Mouse (Mus musculus): ENCODE results near the gene Srcap. TPM values are rescaled to one million over a fixed set of nuclear protein-coding genes. Genes with fewer than 3 reads are reported as not detected.
"Not testable (repeated sequence)": the region's sequence is repeated elsewhere in the genome, so short reads cannot be mapped to it uniquely, and the experiment has no call there.

Srcap gene
- 21.4 and 37.2 TPM in 2 replicates for polyA plus RNA-seq (2012; rRNA removed)
- polyA plus RNA-seq (2014; fragmentation: Nextera tagmentation; extraction: Ambion mirVana): 44.1 and 54.8 TPM in 2 replicates

DNA sequence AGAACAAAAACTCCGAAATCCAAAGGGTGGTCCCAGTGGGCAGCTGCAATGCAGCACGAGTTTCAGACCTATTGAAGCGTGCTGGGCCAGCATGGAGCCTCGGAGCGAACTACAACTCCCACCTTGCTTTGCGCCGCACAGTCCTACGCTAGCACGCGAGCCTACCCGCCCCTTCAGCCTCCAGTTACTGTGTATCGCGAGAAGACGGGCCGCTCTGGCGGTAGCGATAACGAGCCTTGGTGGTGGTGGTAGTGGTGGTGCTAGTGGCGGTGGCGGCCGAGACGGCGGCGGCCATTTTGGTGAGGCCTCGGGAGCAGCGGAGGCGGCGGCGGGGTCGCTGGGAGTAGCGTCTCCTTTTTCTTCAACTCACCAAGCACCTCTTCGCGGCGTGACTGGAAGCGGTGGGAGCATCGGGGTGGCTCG is at the start of gene Srcap:
TSS of gene Srcap (plus strand) at position 176 of the 423 bp plus-strand sequence.
- Histone ChIP-seq H3K4me2 (replicated peaks; ENCODE audit: low read depth, low read length, severe bottlenecking) (peak within 1 kb of the TSS; percentile 58), H3K36me3 (ENCODE audit: control insufficient read depth, insufficient read depth, low read length) (peaks cover 25% of the 10 kb centered on the region), H3K27ac (replicated peaks; ENCODE audit: low read depth, low read length) (peak within 1 kb of the TSS; percentile 99), H3K9me3 (ENCODE audit: control insufficient read depth, low read length) (no peaks in the 10 kb centered on the region), H3K4me3 (replicated peaks; ENCODE audit: low read length) (peak within 1 kb of the TSS; percentile 78), H3K9ac (ENCODE audit: low read depth, low read length, severe bottlenecking) (peak within 1 kb of the TSS; percentile 95), H3K4me1 (ENCODE audit: control insufficient read depth, insufficient read depth, low read length) (0 out of 2 replicates have a peak, but pooled peaks cover 5% of the 10 kb centered on the region), H3K27me3 (ENCODE audit: control insufficient read depth, insufficient read depth, low read length) (no peaks in the 10 kb centered on the region)
- peak; percentile 90; the same call in 1 of the 2 replicates for TF ChIP-seq POLR2A (IDR thresholded peaks at IDR 0.05; ENCODE audit: borderline replicate concordance, extremely low read depth, insufficient read depth, insufficient read length)
- WGBS: 0% methylated on average over 36 of the region's 37 CpGs
- DNase-seq (ENCODE audit: low spot score) (peak; percentile 97), ATAC-seq (ENCODE audit: low FRiP score, low read depth) (peak; percentile 96)

DNA sequence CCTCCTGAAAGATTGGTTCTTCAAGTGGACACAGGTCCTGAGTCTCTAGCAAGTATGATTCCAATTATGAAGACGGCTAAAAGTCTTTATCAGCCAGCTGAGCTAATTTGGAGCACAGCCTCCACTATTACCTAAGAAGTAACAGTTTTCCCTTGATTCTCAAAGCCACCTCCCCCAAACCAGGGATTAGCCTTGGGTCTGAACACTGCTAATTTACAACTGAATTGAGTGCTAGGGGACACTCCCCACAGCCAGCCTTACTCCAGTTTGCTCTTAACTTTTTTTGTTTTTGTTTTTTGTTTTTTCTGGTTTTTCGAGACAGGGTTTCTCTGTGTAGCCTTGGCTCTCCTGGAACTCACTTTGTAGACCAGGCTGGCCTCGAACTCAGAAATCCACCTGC is 46.6 kb upstream of the Srcap start:
- TF ChIP-seq POLR2A (IDR thresholded peaks at IDR 0.05; ENCODE audit: borderline replicate concordance, extremely low read depth, insufficient read depth, insufficient read length): no peak
- peaks cover 42% of the 10 kb centered on the region for H3K36me3 ChIP-seq (ENCODE audit: control insufficient read depth, insufficient read depth, low read length)
- 85% methylated on average over 3 of the region's 3 CpGs for WGBS
- DNase-seq (ENCODE audit: low spot score) (no peak), ATAC-seq (ENCODE audit: low FRiP score, low read depth) (no peak)
- H3K9ac ChIP-seq (ENCODE audit: low read depth, low read length, severe bottlenecking): no peak overlapping the region
- no peak overlapping the region for H3K4me2 ChIP-seq (replicated peaks; ENCODE audit: low read depth, low read length, severe bottlenecking)
- H3K27ac ChIP-seq (replicated peaks; ENCODE audit: low read depth, low read length): no peak overlapping the region
- no peaks in the 10 kb centered on the region for H3K9me3 ChIP-seq (ENCODE audit: control insufficient read depth, low read length)
- no peaks in the 10 kb centered on the region for H3K27me3 ChIP-seq (ENCODE audit: control insufficient read depth, insufficient read depth, low read length)
- H3K4me1 ChIP-seq (ENCODE audit: control insufficient read depth, insufficient read depth, low read length): peaks cover 3% of the 10 kb centered on the region; the same call in 1 of the 2 replicates
- H3K4me3 ChIP-seq (replicated peaks; ENCODE audit: low read length): no peak overlapping the region

DNA sequence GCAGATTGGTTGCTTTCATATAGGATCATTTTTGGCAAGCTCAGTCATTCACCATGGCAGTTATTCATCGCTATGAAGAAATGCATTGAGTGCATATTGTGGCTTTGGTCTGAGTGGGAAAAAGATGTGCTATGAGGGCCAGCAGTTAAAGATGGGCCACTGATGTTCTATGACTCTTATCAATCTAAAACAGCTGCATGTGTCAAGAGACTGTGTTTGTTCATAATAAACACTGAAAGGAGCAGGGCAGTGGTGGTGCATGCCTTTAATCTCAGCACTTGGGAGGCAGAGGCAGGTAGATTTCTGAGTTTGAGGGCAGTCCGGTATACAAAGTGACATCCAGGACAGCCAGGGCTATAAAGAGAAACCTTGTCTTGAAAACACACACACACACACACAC is 46.1 kb upstream of the Srcap start:
- H3K27ac ChIP-seq (replicated peaks; ENCODE audit: low read depth, low read length); H3K4me1 ChIP-seq (ENCODE audit: control insufficient read depth, insufficient read depth, low read length); H3K4me3 ChIP-seq (replicated peaks; ENCODE audit: low read length); H3K9me3 ChIP-seq (ENCODE audit: control insufficient read depth, low read length); DNase-seq (ENCODE audit: low spot score); H3K27me3 ChIP-seq (ENCODE audit: control insufficient read depth, insufficient read depth, low read length); H3K4me2 ChIP-seq (replicated peaks; ENCODE audit: low read depth, low read length, severe bottlenecking); ATAC-seq (ENCODE audit: low FRiP score, low read depth); H3K9ac ChIP-seq (ENCODE audit: low read depth, low read length, severe bottlenecking): not testable (repeated sequence)
- H3K36me3 ChIP-seq (ENCODE audit: control insufficient read depth, insufficient read depth, low read length): peaks cover 38% of the 10 kb centered on the region
- 93% methylated on average over 2 of the region's 2 CpGs for WGBS

DNA sequence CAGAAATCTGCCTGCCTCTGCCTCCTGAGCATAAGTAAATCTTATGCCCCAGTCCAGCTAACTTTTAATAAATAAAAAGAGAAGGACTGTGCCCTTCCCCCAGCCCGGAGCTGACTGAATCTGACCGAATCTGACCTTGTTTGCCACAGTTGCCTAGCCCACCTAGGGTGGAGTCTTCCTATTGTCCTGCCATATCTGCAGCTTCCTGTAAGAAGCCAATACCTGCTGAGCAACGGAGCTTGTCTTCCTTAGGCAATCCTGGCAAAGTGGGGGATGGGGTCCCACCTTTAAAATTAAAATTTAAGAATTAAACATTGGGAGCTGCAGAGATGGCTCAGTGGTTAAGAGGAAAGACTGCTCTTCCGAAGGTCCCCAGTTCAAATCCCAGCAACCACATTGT is 45.2 kb upstream of the Srcap start:
- no peak overlapping the region for H3K27ac ChIP-seq (replicated peaks; ENCODE audit: low read depth, low read length)
- DNase-seq (ENCODE audit: low spot score) (no peak), ATAC-seq (ENCODE audit: low FRiP score, low read depth) (no peak)
- H3K36me3 ChIP-seq (ENCODE audit: control insufficient read depth, insufficient read depth, low read length): peaks cover 35% of the 10 kb centered on the region
- no peaks in the 10 kb centered on the region for H3K9me3 ChIP-seq (ENCODE audit: control insufficient read depth, low read length)
- WGBS: 96% methylated on average over 4 of the region's 4 CpGs
- TF ChIP-seq POLR2A (IDR thresholded peaks at IDR 0.05; ENCODE audit: borderline replicate concordance, extremely low read depth, insufficient read depth, insufficient read length): no peak
- H3K4me1 ChIP-seq (ENCODE audit: control insufficient read depth, insufficient read depth, low read length): peaks cover 3% of the 10 kb centered on the region; the same call in 1 of the 2 replicates
- H3K4me3 ChIP-seq (replicated peaks; ENCODE audit: low read length): no peak overlapping the region
- H3K4me2 ChIP-seq (replicated peaks; ENCODE audit: low read depth, low read length, severe bottlenecking): no peak overlapping the region
- H3K9ac ChIP-seq (ENCODE audit: low read depth, low read length, severe bottlenecking): no peak overlapping the region
- H3K27me3 ChIP-seq (ENCODE audit: control insufficient read depth, insufficient read depth, low read length): no peaks in the 10 kb centered on the region

DNA sequence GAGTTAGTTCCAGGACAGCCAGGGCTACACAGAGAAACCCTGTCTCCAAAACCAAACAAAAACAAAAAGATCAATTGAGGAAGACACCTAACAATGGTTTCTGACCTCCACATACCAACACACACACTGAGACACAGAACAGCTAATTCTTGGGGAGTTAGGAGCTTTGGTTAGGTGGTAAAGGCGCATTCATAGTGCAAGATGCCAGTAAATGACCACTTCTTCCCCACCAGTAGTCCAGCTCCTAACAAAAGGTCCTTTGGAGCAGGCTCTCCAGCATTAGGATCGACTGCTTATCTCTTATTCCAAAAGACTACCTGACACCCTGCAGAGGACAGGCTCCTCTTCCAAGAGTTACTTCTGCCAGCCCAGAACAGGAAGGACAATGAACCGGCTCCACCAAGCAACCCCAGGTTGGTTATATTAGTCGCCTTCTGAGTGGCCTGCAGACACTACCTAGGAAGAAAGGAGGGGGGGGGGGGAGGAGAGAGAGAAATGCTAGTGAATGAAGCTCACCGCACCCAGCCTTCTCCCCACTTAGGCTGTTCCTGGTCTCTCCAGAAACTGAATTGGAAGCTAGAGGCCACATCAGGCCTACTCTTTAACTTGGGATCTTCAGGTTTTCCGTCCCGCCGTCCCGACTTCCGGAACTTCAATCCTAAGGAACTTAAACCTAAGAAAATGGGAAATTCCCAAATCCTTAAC is 41.6 kb upstream of the Srcap start:
- peak overlapping the region; percentile 92 for H3K27ac ChIP-seq (replicated peaks; ENCODE audit: low read depth, low read length)
- H3K36me3 ChIP-seq (ENCODE audit: control insufficient read depth, insufficient read depth, low read length): peaks cover 40% of the 10 kb centered on the region
- peak overlapping the region; percentile 70 for H3K4me3 ChIP-seq (replicated peaks; ENCODE audit: low read length)
- DNase-seq (ENCODE audit: low spot score) (peak; percentile 32), ATAC-seq (ENCODE audit: low FRiP score, low read depth) (no peak)
- H3K4me2 ChIP-seq (replicated peaks; ENCODE audit: low read depth, low read length, severe bottlenecking): peak overlapping the region; percentile 79
- no peaks in the 10 kb centered on the region for H3K27me3 ChIP-seq (ENCODE audit: control insufficient read depth, insufficient read depth, low read length)
- WGBS: 10% methylated on average over 10 of the region's 10 CpGs
- H3K9me3 ChIP-seq (ENCODE audit: control insufficient read depth, low read length): no peaks in the 10 kb centered on the region
- H3K4me1 ChIP-seq (ENCODE audit: control insufficient read depth, insufficient read depth, low read length): peaks cover 8% of the 10 kb centered on the region
- no peak for TF ChIP-seq POLR2A (IDR thresholded peaks at IDR 0.05; ENCODE audit: borderline replicate concordance, extremely low read depth, insufficient read depth, insufficient read length)
- peak overlapping the region; percentile 83 for H3K9ac ChIP-seq (ENCODE audit: low read depth, low read length, severe bottlenecking)

All from limb, embryonic 14.5 days (tissue).